1 mouse cellular context compared by ENCODE assay signal in the genomic region with DNA sequence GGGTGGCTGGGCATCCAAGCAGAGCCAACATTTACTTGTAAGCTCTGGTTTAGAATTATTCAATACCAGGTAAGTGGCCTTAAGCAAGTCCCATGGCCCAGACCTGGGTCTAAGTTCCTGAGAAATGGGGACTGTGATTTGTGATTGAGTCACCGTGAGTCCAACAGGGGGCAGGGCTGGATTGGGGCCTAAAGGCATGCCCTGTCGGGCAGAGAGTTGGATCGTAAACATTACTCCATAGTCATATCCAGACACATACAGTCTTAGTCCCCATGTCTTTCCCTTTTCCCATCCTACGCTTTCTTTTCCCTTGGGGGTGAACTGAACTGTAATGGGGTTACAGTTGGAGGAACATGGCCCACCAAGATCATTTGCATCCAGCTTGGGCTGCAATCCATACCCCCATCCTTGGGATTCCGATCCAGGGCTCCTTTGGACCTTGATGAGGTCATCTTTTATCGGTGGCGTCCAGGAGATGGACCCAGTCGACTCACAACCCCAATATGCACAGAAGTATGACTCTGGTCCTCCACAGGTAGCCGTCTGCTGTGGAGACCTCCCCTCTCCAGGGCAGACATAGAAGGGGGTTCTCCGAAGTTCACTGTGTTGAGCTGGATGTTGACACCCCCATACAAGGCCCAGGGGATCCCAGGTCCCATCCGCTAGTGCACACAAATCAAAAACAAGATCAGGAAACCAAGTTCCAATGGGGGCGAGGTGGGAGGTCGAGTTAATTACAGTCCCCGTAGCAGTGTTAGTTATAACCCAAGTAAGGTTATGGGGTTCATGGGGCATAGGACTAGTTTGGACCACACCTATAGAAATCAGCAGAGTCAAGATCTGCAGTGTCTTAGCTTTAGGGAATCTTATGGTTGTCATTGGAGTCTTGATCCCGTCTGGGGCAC.
A peak's percentile ranks its signal among the peaks of the same experiment; 100 is the strongest.
TF ChIP-seq lines count a peak whose summit lies in the region.

No protein-coding gene starts in this region.

TF ChIP-seq in CH12.LX, 34 proteins besides CTCF, POLR2A, EP300 and RAD21:
- TF ChIP-seq ELF1 (IDR thresholded peaks at IDR 0.05; ENCODE audit: low read depth, low read length), result no peak
- peak; percentile 56 for TF ChIP-seq ZMIZ1 (IDR thresholded peaks at IDR 0.05; ENCODE audit: low read depth, low read length)
- no peak for TF ChIP-seq ZC3H11A (IDR thresholded peaks at IDR 0.05; ENCODE audit: low read depth, low read length)
- TF ChIP-seq MEF2A (IDR thresholded peaks at IDR 0.05; ENCODE audit: borderline replicate concordance, low read depth, low read length), result no peak
- no peak for TF ChIP-seq JUND (conservative IDR thresholded peaks at IDR 0.05; ENCODE audit: low read depth, low read length)
- peak; percentile 14 for TF ChIP-seq POLR2AphosphoS2 (IDR thresholded peaks at IDR 0.05; ENCODE audit: low read depth, low read length)
- 0 out of 2 replicates have a peak, but pooled peaks have one; percentile 19 for TF ChIP-seq RCOR1 (conservative IDR thresholded peaks at IDR 0.05; ENCODE audit: low read depth, low read length)
- no peak for TF ChIP-seq MYC (IDR thresholded peaks at IDR 0.05; ENCODE audit: low read depth, low read length)
- TF ChIP-seq MAZ (IDR thresholded peaks at IDR 0.05; ENCODE audit: low read depth, low read length), result no peak
- no peak for TF ChIP-seq IRF4 (IDR thresholded peaks at IDR 0.05; ENCODE audit: low read depth, low read length)
- peak; percentile 13; the same call in 1 of the 2 replicates for TF ChIP-seq USF2 (conservative IDR thresholded peaks at IDR 0.05; ENCODE audit: low read depth, low read length)
- TF ChIP-seq TBP (conservative IDR thresholded peaks at IDR 0.05; ENCODE audit: low read depth, low read length), result no peak
- TF ChIP-seq ETS1 (conservative IDR thresholded peaks at IDR 0.05; ENCODE audit: low read depth, low read length), result no peak
- TF ChIP-seq HCFC1 (IDR thresholded peaks at IDR 0.05; ENCODE audit: low read depth, low read length), result no peak
- no peak for TF ChIP-seq GABPA (IDR thresholded peaks at IDR 0.05; ENCODE audit: insufficient replicate concordance, low read depth, low read length)
- no peak for TF ChIP-seq USF1 (IDR thresholded peaks at IDR 0.05; ENCODE audit: low read depth, low read length)
- no peak for TF ChIP-seq MAX (IDR thresholded peaks at IDR 0.05; ENCODE audit: low read length)
- no peak for TF ChIP-seq NRF1 (IDR thresholded peaks at IDR 0.05; ENCODE audit: low read depth, low read length)
- TF ChIP-seq PAX5 (IDR thresholded peaks at IDR 0.05; ENCODE audit: low read length), result no peak
- no peak for TF ChIP-seq NELFE (IDR thresholded peaks at IDR 0.05; ENCODE audit: low read depth, low read length)
- no peak for TF ChIP-seq CHD2 (IDR thresholded peaks at IDR 0.05; ENCODE audit: low read length)
- no peak for TF ChIP-seq E2F4 (IDR thresholded peaks at IDR 0.05; ENCODE audit: insufficient replicate concordance, low read depth, low read length)
- TF ChIP-seq MXI1 (IDR thresholded peaks at IDR 0.05; ENCODE audit: low read depth, low read length), result no peak
TF ChIP-seq in CH12.LX: peak in this region for 4.
